Mouse (Mus musculus) liver, adult 2 months (tissue): ENCODE results near the gene Cep250.

Experiments used
- CTCF ChIP-seq: fragments of 200-500 bp; IDR thresholded peaks from 2 replicates; pipeline ENCODE4 v1.5.1; 2011; ENCODE audit warnings: low read depth, low read length, control low read depth
- POLR2A ChIP-seq: fragments of 200-500 bp; IDR thresholded peaks from 2 replicates; pipeline ENCODE4 v1.6.1; 2011; ENCODE audit warnings: low read length, control low read depth; ENCODE audit not compliant: insufficient read depth; ENCODE audit errors: extremely low read depth

- TF ChIP-seq CTCF (no peak), POLR2A (no peak)
These were observed 17.1 kb downstream of the Cep250 start for GRCm38 (mm10) chr2:155973348-155973747.
